19 mouse cellular contexts compared by ENCODE assay signal in genomic region chr17:70256371-70256770, GRCm38 (mm10).
DNase-seq lines count a peak whose midpoint lies in the region; ATAC-seq and TF ChIP-seq lines count a peak whose summit lies in the region.
"Had no signal": no experiment of that assay in that cellular context is flagged by ENCODE, and none has a peak within 500 bp of the region (broad histone marks: within the 10 kb centered on the region; RNA-seq: fewer than 3 reads in every experiment).

No protein-coding gene starts in this region.

- no peak for TF ChIP-seq CTCF in forebrain, postnatal 0 days (IDR thresholded peaks at IDR 0.05; ENCODE audit: low read depth)

- WGBS in forebrain, postnatal 0 days, result 67% methylated on average over 4 of the region's 4 CpGs
- WGBS in forebrain, embryonic 11.5 days, result 83% methylated on average over 4 of the region's 4 CpGs

- no peaks in the 10 kb centered on the region for H3K9me3 ChIP-seq in forebrain, postnatal 0 days (ENCODE audit: low read length)
- no peaks in the 10 kb centered on the region for H3K9me3 ChIP-seq in forebrain, embryonic 11.5 days (ENCODE audit: control insufficient read depth, low read length)
- H3K9me3 ChIP-seq: embryonic facial prominence, embryonic 13.5 days; forebrain, embryonic 13.5 days; heart, embryonic 15.5 days; hindbrain, embryonic 15.5 days had no signal

- DNase-seq in forebrain, postnatal 0 days, result no peak
- DNase-seq in forebrain, embryonic 11.5 days (ENCODE audit: low spot score), result no peak
- DNase-seq in brain, adult 2 months (ENCODE audit: low read depth, low spot score), result peak; percentile 86
- peak; percentile 45 to 63 for DNase-seq in cerebellum, adult 18-20 months
- peak; percentile 41 to 48 for DNase-seq in cerebellum, postnatal 10 days
- DNase-seq in thymus, postnatal 14 days, result no peak
- no peak for DNase-seq in lung, postnatal 25 days (ENCODE audit: low spot score)
- DNase-seq: adrenal gland, adult 2 months; adrenal gland, postnatal 25 days; gastrocnemius, postnatal 10 days; heart, adult 2 months; heart, postnatal 14 days; kidney, adult 11 months; kidney, adult 9 months had no signal

- no peaks in the 10 kb centered on the region for H3K27me3 ChIP-seq in forebrain, postnatal 0 days (ENCODE audit: insufficient read depth, low read length)
- no peaks in the 10 kb centered on the region for H3K27me3 ChIP-seq in forebrain, embryonic 11.5 days (ENCODE audit: control insufficient read depth, insufficient read depth, low read length)
- H3K27me3 ChIP-seq: embryonic facial prominence, embryonic 13.5 days; forebrain, embryonic 13.5 days; heart, embryonic 15.5 days; hindbrain, embryonic 15.5 days had no signal

- no peak overlapping the region for H3K9ac ChIP-seq in forebrain, postnatal 0 days
- no peak overlapping the region for H3K9ac ChIP-seq in forebrain, embryonic 11.5 days (ENCODE audit: low read length)
- H3K9ac ChIP-seq: embryonic facial prominence, embryonic 13.5 days; forebrain, embryonic 13.5 days; heart, embryonic 15.5 days; hindbrain, embryonic 15.5 days had no signal

- ATAC-seq in forebrain, postnatal 0 days, result peak; percentile 14; the same call in 1 of the 2 replicates
- no peak for ATAC-seq in forebrain, embryonic 11.5 days (replicated peaks; ENCODE audit: low FRiP score)
- ATAC-seq: forebrain, embryonic 13.5 days had no signal

- H3K27ac ChIP-seq in forebrain, postnatal 0 days (ENCODE audit: low read depth, low read length), result no peak overlapping the region
- no peak overlapping the region for H3K27ac ChIP-seq in forebrain, embryonic 11.5 days (ENCODE audit: low read depth, low read length)
- H3K27ac ChIP-seq: embryonic facial prominence, embryonic 13.5 days; forebrain, embryonic 13.5 days; heart, adult 2 months; heart, embryonic 15.5 days; hindbrain, embryonic 15.5 days had no signal

- H3K36me3 ChIP-seq in forebrain, postnatal 0 days (ENCODE audit: insufficient read depth), result no peaks in the 10 kb centered on the region
- no peaks in the 10 kb centered on the region for H3K36me3 ChIP-seq in forebrain, embryonic 11.5 days (ENCODE audit: control insufficient read depth, insufficient read depth, low read length)
- H3K36me3 ChIP-seq: embryonic facial prominence, embryonic 13.5 days; heart, embryonic 15.5 days; hindbrain, embryonic 15.5 days had no signal

- no peaks in the 10 kb centered on the region for H3K4me1 ChIP-seq in forebrain, postnatal 0 days (ENCODE audit: insufficient read depth)
- H3K4me1 ChIP-seq in forebrain, embryonic 11.5 days (replicated peaks; ENCODE audit: control insufficient read depth, insufficient read depth, low read length), result no peaks in the 10 kb centered on the region
- H3K4me1 ChIP-seq: forebrain, embryonic 13.5 days; heart, embryonic 15.5 days; hindbrain, embryonic 15.5 days had no signal

- no peak overlapping the region for H3K4me3 ChIP-seq in forebrain, postnatal 0 days (ENCODE audit: low read depth, low read length)
- H3K4me3 ChIP-seq in forebrain, embryonic 11.5 days (ENCODE audit: low read depth, low read length), result no peak overlapping the region
- H3K4me3 ChIP-seq: embryonic facial prominence, embryonic 13.5 days; forebrain, embryonic 13.5 days; heart, adult 2 months; heart, embryonic 15.5 days; hindbrain, embryonic 15.5 days had no signal

- H3K4me2 ChIP-seq in forebrain, postnatal 0 days (ENCODE audit: low read depth), result no peak overlapping the region
- H3K4me2 ChIP-seq in forebrain, embryonic 11.5 days (ENCODE audit: low read depth, low read length, severe bottlenecking), result no peak overlapping the region
- H3K4me2 ChIP-seq: embryonic facial prominence, embryonic 13.5 days; forebrain, embryonic 13.5 days; heart, embryonic 11.5 days; heart, embryonic 15.5 days; hindbrain, embryonic 15.5 days had no signal

Comparison
In these comparisons a context has a peak if more than half of its experiments do, and no peak if none do; other contexts are left out.
1. DNase-seq: peak in brain, adult 2 months (single experiment), cerebellum, adult 18-20 months (2 of 2) and cerebellum, postnatal 10 days (2 of 2); none in forebrain, postnatal 0 days (single experiment), forebrain, embryonic 11.5 days (single experiment), thymus, postnatal 14 days (single experiment) and lung, postnatal 25 days (single experiment).